Mouse (Mus musculus): Measurements from ENCODE around the gene Fars2. TPM values are rescaled to one million over a fixed set of nuclear protein-coding genes. Genes with fewer than 3 reads are reported as not detected.

Gene Fars2
- polyA plus RNA-seq, 1 experiment from 2014 or later, result 42.7 TPM

- H3K4me1 ChIP-seq (ENCODE audit: control insufficient read depth, insufficient read depth, low read length), result peaks cover 4% of the 10 kb centered on the region; the same call in 1 of the 2 replicates
- no peak for ATAC-seq (replicated peaks; ENCODE audit: insufficient number of reproducible peaks, low FRiP score, low TSS enrichment)
- H3K4me3 ChIP-seq (ENCODE audit: low read depth, low read length), result no peak overlapping the region
- 93% methylated on average over 2 of the region's 2 CpGs for WGBS (ENCODE audit: insufficient replicate concordance)
- H3K27ac ChIP-seq (ENCODE audit: low read depth, low read length), result no peak overlapping the region
- no peak overlapping the region for H3K9ac ChIP-seq (ENCODE audit: low read depth, low read length)
- H3K27me3 ChIP-seq (ENCODE audit: control insufficient read depth, insufficient read depth, low read length), result no peaks in the 10 kb centered on the region
- H3K4me2 ChIP-seq, result no peak overlapping the region
- no peaks in the 10 kb centered on the region for H3K9me3 ChIP-seq (replicated peaks; ENCODE audit: control insufficient read depth, low read length)
- H3K36me3 ChIP-seq (ENCODE audit: control insufficient read depth, insufficient read depth, low read length), result no peaks in the 10 kb centered on the region
Observed at GRCm38 (mm10) chr13:36129360-36130054, 12.3 kb downstream of the Fars2 start.

DNA sequence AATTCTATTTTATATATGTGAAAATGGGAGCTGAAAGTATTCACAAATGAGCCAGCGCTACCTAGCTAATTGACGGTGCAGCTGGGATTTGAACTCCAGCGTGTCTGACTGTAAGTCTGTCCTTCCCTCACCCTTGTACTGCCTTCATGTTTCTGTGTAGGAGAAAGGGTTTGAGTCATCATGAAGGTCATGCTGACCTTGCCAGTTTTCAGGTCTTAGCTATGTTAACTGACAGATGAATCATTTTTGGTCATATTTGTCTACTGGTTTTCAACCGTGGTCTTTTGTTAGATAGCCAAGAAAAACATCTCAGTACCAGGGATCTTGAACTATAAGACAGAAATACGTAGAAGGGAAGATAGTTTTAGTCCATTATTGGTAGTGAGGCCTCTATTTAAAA, 14.2 kb downstream of the Fars2 start:
- no peaks in the 10 kb centered on the region for H3K27me3 ChIP-seq (ENCODE audit: control insufficient read depth, insufficient read depth, low read length)
- H3K4me1 ChIP-seq (ENCODE audit: control insufficient read depth, insufficient read depth, low read length), result peaks cover 4% of the 10 kb centered on the region; the same call in 1 of the 2 replicates
- H3K9ac ChIP-seq (ENCODE audit: low read depth, low read length), result no peak overlapping the region
- no peak overlapping the region for H3K27ac ChIP-seq (ENCODE audit: low read depth, low read length)
- no peaks in the 10 kb centered on the region for H3K36me3 ChIP-seq (ENCODE audit: control insufficient read depth, insufficient read depth, low read length)
- 86% methylated on average over 5 of the region's 5 CpGs for WGBS (ENCODE audit: insufficient replicate concordance)
- H3K9me3 ChIP-seq (replicated peaks; ENCODE audit: control insufficient read depth, low read length), result no peaks in the 10 kb centered on the region
- no peak overlapping the region for H3K4me3 ChIP-seq (ENCODE audit: low read depth, low read length)
- no peak overlapping the region for H3K4me2 ChIP-seq
- ATAC-seq (replicated peaks; ENCODE audit: insufficient number of reproducible peaks, low FRiP score, low TSS enrichment), result no peak

- ATAC-seq (replicated peaks; ENCODE audit: insufficient number of reproducible peaks, low FRiP score, low TSS enrichment), result no peak
- 76% methylated on average over 5 of the region's 5 CpGs for WGBS (ENCODE audit: insufficient replicate concordance)
- no peak overlapping the region for H3K27ac ChIP-seq (ENCODE audit: low read depth, low read length)
- no peak overlapping the region for H3K4me2 ChIP-seq
- peaks cover 4% of the 10 kb centered on the region; the same call in 1 of the 2 replicates for H3K4me1 ChIP-seq (ENCODE audit: control insufficient read depth, insufficient read depth, low read length)
- no peaks in the 10 kb centered on the region for H3K9me3 ChIP-seq (replicated peaks; ENCODE audit: control insufficient read depth, low read length)
- H3K4me3 ChIP-seq (ENCODE audit: low read depth, low read length), result no peak overlapping the region
- no peaks in the 10 kb centered on the region for H3K36me3 ChIP-seq (ENCODE audit: control insufficient read depth, insufficient read depth, low read length)
- no peaks in the 10 kb centered on the region for H3K27me3 ChIP-seq (ENCODE audit: control insufficient read depth, insufficient read depth, low read length)
- no peak overlapping the region for H3K9ac ChIP-seq (ENCODE audit: low read depth, low read length)
Observed at GRCm38 (mm10) chr13:36131992-36132649, 14.9 kb downstream of the Fars2 start.

- 81% methylated on average over 5 of the region's 5 CpGs for WGBS (ENCODE audit: insufficient replicate concordance)
- Histone ChIP-seq H3K27ac (ENCODE audit: low read depth, low read length) (no peak overlapping the region), H3K4me1 (ENCODE audit: control insufficient read depth, insufficient read depth, low read length) (peaks cover 8% of the 10 kb centered on the region), H3K9me3 (replicated peaks; ENCODE audit: control insufficient read depth, low read length) (no peaks in the 10 kb centered on the region), H3K27me3 (ENCODE audit: control insufficient read depth, insufficient read depth, low read length) (no peaks in the 10 kb centered on the region), H3K36me3 (ENCODE audit: control insufficient read depth, insufficient read depth, low read length) (no peaks in the 10 kb centered on the region), H3K4me2 (no peak overlapping the region), H3K9ac (ENCODE audit: low read depth, low read length) (no peak overlapping the region), H3K4me3 (ENCODE audit: low read depth, low read length) (no peak overlapping the region)
- ATAC-seq (replicated peaks; ENCODE audit: insufficient number of reproducible peaks, low FRiP score, low TSS enrichment), result no peak
Observed at GRCm38 (mm10) chr13:36139703-36140102, 22.5 kb downstream of the Fars2 start.

DNA sequence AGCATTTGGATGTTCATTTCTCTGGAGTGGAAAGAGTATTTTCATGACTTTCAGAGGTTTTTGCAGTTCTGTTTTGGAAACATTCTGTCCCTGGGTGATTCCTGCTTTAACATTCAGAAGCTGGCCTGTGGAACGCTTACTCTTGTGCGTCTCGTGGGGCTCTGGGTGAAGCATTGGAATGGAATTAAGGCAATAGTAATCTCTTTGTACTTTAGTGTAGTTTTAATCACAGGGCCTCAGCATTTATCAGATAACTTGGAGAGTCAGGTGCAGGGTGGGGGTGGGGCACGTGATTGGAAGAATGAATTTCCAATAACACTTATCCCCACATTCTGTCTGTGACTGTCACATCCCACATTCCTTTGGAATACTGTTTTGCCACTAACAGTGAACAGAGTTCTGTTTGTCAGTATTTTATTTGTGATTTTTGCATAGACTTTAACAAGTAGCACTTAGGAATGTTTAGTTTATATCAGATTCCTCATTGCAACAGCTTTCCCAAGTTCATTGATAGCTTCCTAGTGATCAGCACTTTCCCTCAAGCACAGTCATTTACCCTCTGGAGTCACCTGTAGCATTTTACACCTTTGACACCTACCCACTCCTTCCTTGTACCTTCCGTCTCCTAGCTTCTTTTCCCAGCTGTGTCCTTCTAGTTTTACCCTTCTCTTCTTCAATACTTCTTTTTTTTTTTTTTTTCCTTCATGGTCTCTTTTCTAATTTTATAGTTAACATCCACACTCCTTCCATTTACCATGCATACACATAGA, 23.2 kb downstream of the Fars2 start:
- Histone ChIP-seq H3K4me2 (no peak overlapping the region), H3K4me3 (ENCODE audit: low read depth, low read length) (no peak overlapping the region), H3K27ac (ENCODE audit: low read depth, low read length) (no peak overlapping the region), H3K4me1 (ENCODE audit: control insufficient read depth, insufficient read depth, low read length) (peaks cover 8% of the 10 kb centered on the region), H3K9ac (ENCODE audit: low read depth, low read length) (no peak overlapping the region), H3K36me3 (ENCODE audit: control insufficient read depth, insufficient read depth, low read length) (no peaks in the 10 kb centered on the region), H3K27me3 (ENCODE audit: control insufficient read depth, insufficient read depth, low read length) (no peaks in the 10 kb centered on the region), H3K9me3 (replicated peaks; ENCODE audit: control insufficient read depth, low read length) (no peaks in the 10 kb centered on the region)
- 81% methylated on average over 5 of the region's 5 CpGs for WGBS (ENCODE audit: insufficient replicate concordance)
- ATAC-seq (replicated peaks; ENCODE audit: insufficient number of reproducible peaks, low FRiP score, low TSS enrichment), result no peak

GRCm38 (mm10) chr13:36145601-36146000, 28.4 kb downstream of the Fars2 start:
- Histone ChIP-seq H3K9ac (ENCODE audit: low read depth, low read length) (no peak overlapping the region), H3K9me3 (replicated peaks; ENCODE audit: control insufficient read depth, low read length) (no peaks in the 10 kb centered on the region), H3K4me2 (no peak overlapping the region), H3K4me3 (ENCODE audit: low read depth, low read length) (no peak overlapping the region), H3K27ac (ENCODE audit: low read depth, low read length) (no peak overlapping the region), H3K4me1 (ENCODE audit: control insufficient read depth, insufficient read depth, low read length) (peaks cover 6% of the 10 kb centered on the region; the same call in 1 of the 2 replicates), H3K36me3 (ENCODE audit: control insufficient read depth, insufficient read depth, low read length) (no peaks in the 10 kb centered on the region), H3K27me3 (ENCODE audit: control insufficient read depth, insufficient read depth, low read length) (no peaks in the 10 kb centered on the region)
- ATAC-seq (replicated peaks; ENCODE audit: insufficient number of reproducible peaks, low FRiP score, low TSS enrichment), result no peak
- 88% methylated on average over 1 of the region's 1 CpGs for WGBS (ENCODE audit: insufficient replicate concordance)

- ATAC-seq (replicated peaks; ENCODE audit: insufficient number of reproducible peaks, low FRiP score, low TSS enrichment), result no peak
- Histone ChIP-seq H3K36me3 (ENCODE audit: control insufficient read depth, insufficient read depth, low read length) (no peaks in the 10 kb centered on the region), H3K9me3 (replicated peaks; ENCODE audit: control insufficient read depth, low read length) (no peaks in the 10 kb centered on the region), H3K4me1 (ENCODE audit: control insufficient read depth, insufficient read depth, low read length) (peaks cover 10% of the 10 kb centered on the region; the same call in 1 of the 2 replicates), H3K27me3 (ENCODE audit: control insufficient read depth, insufficient read depth, low read length) (no peaks in the 10 kb centered on the region), H3K9ac (ENCODE audit: low read depth, low read length) (no peak overlapping the region), H3K27ac (ENCODE audit: low read depth, low read length) (no peak overlapping the region), H3K4me2 (no peak overlapping the region), H3K4me3 (ENCODE audit: low read depth, low read length) (no peak overlapping the region)
- 66% methylated on average over 6 of the region's 6 CpGs for WGBS (ENCODE audit: insufficient replicate concordance)
Observed at GRCm38 (mm10) chr13:36149175-36149939, 32.1 kb downstream of the Fars2 start.

GRCm38 (mm10) chr13:36150272-36150671, 33.1 kb downstream of the Fars2 start:
- Histone ChIP-seq H3K9ac (ENCODE audit: low read depth, low read length) (no peak overlapping the region), H3K36me3 (ENCODE audit: control insufficient read depth, insufficient read depth, low read length) (no peaks in the 10 kb centered on the region), H3K9me3 (replicated peaks; ENCODE audit: control insufficient read depth, low read length) (no peaks in the 10 kb centered on the region), H3K4me2 (no peak overlapping the region), H3K4me3 (ENCODE audit: low read depth, low read length) (no peak overlapping the region), H3K27ac (ENCODE audit: low read depth, low read length) (no peak overlapping the region), H3K4me1 (ENCODE audit: control insufficient read depth, insufficient read depth, low read length) (peaks cover 10% of the 10 kb centered on the region; the same call in 1 of the 2 replicates), H3K27me3 (ENCODE audit: control insufficient read depth, insufficient read depth, low read length) (no peaks in the 10 kb centered on the region)
- 73% methylated on average over 5 of the region's 5 CpGs for WGBS (ENCODE audit: insufficient replicate concordance)
- ATAC-seq (replicated peaks; ENCODE audit: insufficient number of reproducible peaks, low FRiP score, low TSS enrichment), result no peak

All from heart, embryonic 11.5 days (tissue).